Mouse (Mus musculus): ENCODE results near the gene Gm10160.

The Gm10160 gene

GRCm38 (mm10) chr7:81828681-81829378 is 26.8 kb downstream of the Gm10160 start:
- peak; percentile 46 for DNase-seq (ENCODE audit: low read depth, low spot score)

DNA sequence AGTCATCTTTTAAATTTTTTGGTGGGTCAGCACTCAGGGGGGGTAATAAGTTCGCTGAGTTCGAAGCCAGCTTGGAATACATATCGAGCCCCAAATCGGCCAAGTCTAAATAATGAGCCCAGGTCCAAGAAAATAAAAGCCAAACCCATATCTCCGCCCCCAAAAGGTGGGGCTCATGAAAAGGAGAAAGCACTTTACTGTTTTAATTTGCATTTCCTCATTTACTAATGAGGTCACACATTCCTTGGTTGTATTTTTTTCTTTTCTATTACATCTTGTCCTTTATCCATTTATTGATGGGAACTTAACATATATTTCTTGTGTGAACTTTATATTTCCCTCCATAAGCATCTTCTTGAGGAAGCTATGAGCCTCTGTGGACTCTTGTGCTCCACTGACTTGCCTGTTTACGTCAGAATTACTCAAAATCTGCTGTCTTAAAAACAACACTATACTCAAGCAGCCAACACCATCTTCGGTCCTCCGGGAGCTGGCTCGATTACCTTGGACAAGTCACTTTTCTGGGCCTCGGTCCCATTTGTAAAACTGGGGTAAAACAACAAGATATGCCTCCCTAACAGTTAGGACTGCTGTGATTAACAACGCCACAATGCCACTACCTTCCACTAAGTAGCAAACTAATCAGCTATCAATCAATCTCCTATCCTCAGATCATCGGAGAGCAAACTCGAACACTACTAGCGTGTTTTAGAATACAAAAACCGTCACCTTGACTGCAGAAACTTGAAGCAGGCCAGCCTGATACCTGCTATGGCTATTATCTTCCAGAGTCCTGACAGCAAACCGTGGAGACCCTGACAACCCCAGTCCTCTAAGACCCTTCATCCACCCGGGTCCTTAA is 27.6 kb downstream of the Gm10160 start:
- DNase-seq (ENCODE audit: low read depth, low spot score): peak; percentile 27

GRCm38 (mm10) chr7:81825381-81825780 is 30.2 kb downstream of the Gm10160 start:
- DNase-seq (ENCODE audit: low read depth, low spot score): no peak

DNA sequence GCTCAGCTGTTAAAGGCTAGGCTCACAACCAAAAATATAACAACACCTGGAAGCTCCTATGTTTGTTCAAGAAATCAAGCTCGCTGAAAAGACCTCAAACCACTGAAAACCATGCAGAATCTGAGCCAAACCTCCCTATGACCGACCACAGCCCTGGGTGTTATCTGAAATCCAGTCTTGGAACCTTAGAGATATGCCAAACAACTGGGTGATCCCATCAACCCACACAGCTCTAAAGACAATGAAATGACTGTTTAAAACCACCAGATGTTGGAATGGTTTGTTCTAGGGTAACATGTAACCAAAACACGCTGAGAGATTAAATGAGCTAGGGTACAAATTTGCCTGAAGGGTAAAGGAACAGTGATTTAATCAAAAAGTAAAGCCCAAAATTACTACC is 30.7 kb downstream of the Gm10160 start:
- no peak for DNase-seq (ENCODE audit: low read depth, low spot score)

DNA sequence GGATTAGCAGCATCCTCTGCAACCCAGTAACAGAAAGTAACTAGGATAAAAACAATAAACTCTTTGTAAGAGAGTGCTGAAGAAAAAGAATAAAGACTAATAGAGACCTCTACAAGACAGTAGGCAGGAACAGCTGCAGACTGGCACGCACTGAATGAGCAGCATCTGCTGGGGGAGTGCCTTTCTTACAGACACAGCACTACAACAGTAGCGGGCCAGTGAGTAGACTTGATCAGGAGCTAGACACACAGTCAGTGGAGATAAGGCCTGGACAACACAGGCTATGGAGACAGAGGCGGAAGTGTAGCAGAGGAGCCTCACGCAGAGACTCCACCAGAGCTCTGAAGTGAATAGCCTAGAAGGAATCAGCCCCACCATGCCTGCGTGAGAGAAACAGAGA is 49.5 kb downstream of the Gm10160 start:
- no peak for DNase-seq (ENCODE audit: low read depth, low spot score)

All from R1 (cell line).